Mouse (Mus musculus): ENCODE results near the gene Cntf.
"Not testable (repeated sequence)": the region's sequence is repeated elsewhere in the genome, so short reads cannot be mapped to it uniquely, and the experiment has no call there.

Gene Cntf

GRCm38 (mm10) chr19:12762212-12763130, 3.0 kb downstream of the Cntf start:
- DNase-seq: no peak

- DNase-seq: peak; percentile 58
Observed at GRCm38 (mm10) chr19:12759656-12760055, 5.8 kb downstream of the Cntf start.

- DNase-seq: no peak
Observed at GRCm38 (mm10) chr19:12758936-12759478, 6.4 kb downstream of the Cntf start.

GRCm38 (mm10) chr19:12756286-12756685, 9.1 kb downstream of the Cntf start:
- no peak for DNase-seq

- no peak for DNase-seq
Observed at GRCm38 (mm10) chr19:12731950-12732349, 33.5 kb downstream of the Cntf start.

GRCm38 (mm10) chr19:12731036-12731435, 34.4 kb downstream of the Cntf start:
- no peak for DNase-seq

- no peak for DNase-seq
Observed at GRCm38 (mm10) chr19:12725851-12726250, 39.6 kb downstream of the Cntf start.

- DNase-seq: peak; percentile 8
Observed at GRCm38 (mm10) chr19:12722308-12722707, 43.1 kb downstream of the Cntf start.

- DNase-seq: not testable (repeated sequence)
Observed at GRCm38 (mm10) chr19:12721596-12721995, 43.8 kb downstream of the Cntf start.

- not testable (repeated sequence) for DNase-seq
Observed at GRCm38 (mm10) chr19:12720919-12721318, 44.5 kb downstream of the Cntf start.

- DNase-seq: no peak
Observed at GRCm38 (mm10) chr19:12720463-12720862, 45.0 kb downstream of the Cntf start.

- DNase-seq: no peak
Observed at GRCm38 (mm10) chr19:12719189-12719588, 46.2 kb downstream of the Cntf start.

Measured in layer of hippocampus, adult 9-11 months (tissue).